Mouse (Mus musculus): ENCODE results near the gene Ucn3. TPM values are rescaled to one million over a fixed set of nuclear protein-coding genes. Genes with fewer than 3 reads are reported as not detected.
A peak's percentile ranks its signal among the peaks of the same experiment; 100 is the strongest.

The Ucn3 gene
- polyA plus RNA-seq (2015; fragmentation: Nextera tagmentation; extraction: Ambion mirVana) = not detected in 2 replicates

GRCm38 (mm10) chr13:3945249-3945648 lies at the start of gene Ucn3:
Gene Ucn3, minus strand, starts transcription at chr13:3945349.
- H3K4me1 ChIP-seq (replicated peaks) = no peaks in the 10 kb centered on the region
- H3K36me3 ChIP-seq (replicated peaks) = no peaks in the 10 kb centered on the region
- no peak within 1 kb of the TSS for H3K27ac ChIP-seq (replicated peaks)
- no peak within 1 kb of the TSS for H3K9ac ChIP-seq
- WGBS (ENCODE audit: insufficient replicate concordance) = 51% methylated on average over 2 of the region's 2 CpGs
- ATAC-seq (ENCODE audit: insufficient read depth) = no peak
- no peaks in the 10 kb centered on the region for H3K27me3 ChIP-seq
- H3K9me3 ChIP-seq (replicated peaks) = no peaks in the 10 kb centered on the region
- H3K4me3 ChIP-seq (replicated peaks) = no peak within 1 kb of the TSS
- no peak within 1 kb of the TSS for H3K4me2 ChIP-seq

DNA sequence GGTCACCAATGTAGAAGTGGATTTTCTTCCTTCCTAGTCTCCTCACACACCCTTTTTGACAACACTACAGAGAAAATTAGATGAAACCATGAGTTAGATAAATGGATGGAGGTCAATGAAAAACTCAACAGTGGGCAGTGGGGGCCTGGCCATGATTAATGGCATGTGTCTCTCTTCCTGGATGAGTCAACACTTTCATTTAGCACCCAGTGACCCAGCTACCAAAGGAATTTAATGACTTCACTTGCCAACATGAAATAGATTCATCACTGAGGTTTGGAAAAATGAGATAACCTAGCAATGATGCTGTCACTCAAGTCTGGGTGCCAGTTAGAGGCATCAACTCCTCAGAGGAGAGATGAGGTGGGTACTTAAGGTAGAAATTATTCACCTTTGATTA lies 46.9 kb upstream of the Ucn3 start:
- Histone ChIP-seq H3K9ac (no peak overlapping the region), H3K4me3 (replicated peaks) (no peak overlapping the region), H3K4me1 (replicated peaks) (no peaks in the 10 kb centered on the region), H3K27me3 (no peaks in the 10 kb centered on the region), H3K4me2 (no peak overlapping the region), H3K36me3 (replicated peaks) (no peaks in the 10 kb centered on the region), H3K9me3 (replicated peaks) (no peaks in the 10 kb centered on the region), H3K27ac (replicated peaks) (no peak overlapping the region)
- ATAC-seq (ENCODE audit: insufficient read depth) = no peak

GRCm38 (mm10) chr13:3968849-3969248 lies 23.7 kb upstream of the Ucn3 start:
- 53% methylated on average over 4 of the region's 4 CpGs for WGBS (ENCODE audit: insufficient replicate concordance)
- Histone ChIP-seq H3K27me3 (no peaks in the 10 kb centered on the region), H3K4me1 (replicated peaks) (no peaks in the 10 kb centered on the region), H3K4me3 (replicated peaks) (no peak overlapping the region), H3K9me3 (replicated peaks) (no peaks in the 10 kb centered on the region), H3K4me2 (no peak overlapping the region), H3K27ac (replicated peaks) (no peak overlapping the region), H3K9ac (no peak overlapping the region), H3K36me3 (replicated peaks) (no peaks in the 10 kb centered on the region)
- ATAC-seq (ENCODE audit: insufficient read depth) = no peak

GRCm38 (mm10) chr13:3951198-3951914 lies 6.2 kb upstream of the Ucn3 start:
- Histone ChIP-seq H3K4me2 (no peak overlapping the region), H3K27me3 (no peaks in the 10 kb centered on the region), H3K4me3 (replicated peaks) (no peak overlapping the region), H3K9me3 (replicated peaks) (no peaks in the 10 kb centered on the region), H3K9ac (no peak overlapping the region), H3K4me1 (replicated peaks) (no peaks in the 10 kb centered on the region), H3K36me3 (replicated peaks) (no peaks in the 10 kb centered on the region), H3K27ac (replicated peaks) (no peak overlapping the region)
- no peak for ATAC-seq (ENCODE audit: insufficient read depth)
- WGBS (ENCODE audit: insufficient replicate concordance) = 59% methylated on average over 6 of the region's 6 CpGs

DNA sequence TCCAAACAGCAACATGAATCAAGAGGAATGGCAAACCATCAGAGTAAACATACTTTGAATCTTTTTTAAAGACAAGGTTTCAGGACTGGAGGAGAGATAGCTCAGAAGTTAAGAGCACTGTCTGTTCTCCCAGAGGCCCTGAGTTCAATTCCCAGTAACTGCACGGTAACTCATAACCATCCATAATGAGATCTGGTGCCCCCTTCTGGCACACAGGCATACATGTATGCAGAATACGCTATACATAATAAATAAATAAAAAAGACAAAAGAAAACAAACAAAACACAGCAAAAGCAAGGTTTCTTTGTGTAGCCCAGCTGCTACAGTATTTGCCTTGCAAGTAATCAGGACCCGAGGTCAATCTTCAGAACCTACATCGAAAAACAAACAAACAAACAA lies 4.3 kb upstream of the Ucn3 start:
- Histone ChIP-seq H3K4me1 (replicated peaks) (no peaks in the 10 kb centered on the region), H3K4me2 (no peak overlapping the region), H3K36me3 (replicated peaks) (no peaks in the 10 kb centered on the region), H3K27me3 (no peaks in the 10 kb centered on the region), H3K4me3 (replicated peaks) (no peak overlapping the region), H3K9me3 (replicated peaks) (no peaks in the 10 kb centered on the region), H3K27ac (replicated peaks) (no peak overlapping the region), H3K9ac (no peak overlapping the region)
- ATAC-seq (ENCODE audit: insufficient read depth) = no peak
- WGBS (ENCODE audit: insufficient replicate concordance) = 66% methylated on average over 4 of the region's 4 CpGs

DNA sequence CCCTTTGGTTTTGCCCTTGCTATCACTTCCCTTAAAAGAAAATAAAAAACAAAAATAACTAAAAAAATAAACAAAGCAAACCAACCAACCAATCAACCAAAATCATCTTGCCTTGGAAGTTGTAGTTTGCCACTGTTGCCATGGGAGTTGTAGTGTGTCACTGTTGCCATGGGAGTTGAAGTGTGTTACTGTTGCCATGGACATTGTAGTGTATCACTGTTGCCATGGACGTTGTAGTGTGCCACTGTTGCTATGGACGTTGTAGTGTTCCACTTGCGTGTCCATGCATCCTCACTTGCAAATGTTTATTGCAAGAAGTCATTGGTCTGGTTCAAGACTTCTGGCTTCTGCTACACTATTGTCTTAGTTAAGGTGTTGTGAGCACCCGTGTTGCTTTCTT lies 2.1 kb upstream of the Ucn3 start:
- no peak for ATAC-seq (ENCODE audit: insufficient read depth)
- Histone ChIP-seq H3K4me3 (replicated peaks) (no peak overlapping the region), H3K9ac (no peak overlapping the region), H3K9me3 (replicated peaks) (no peaks in the 10 kb centered on the region), H3K4me1 (replicated peaks) (no peaks in the 10 kb centered on the region), H3K27ac (replicated peaks) (no peak overlapping the region), H3K27me3 (no peaks in the 10 kb centered on the region), H3K4me2 (no peak overlapping the region), H3K36me3 (replicated peaks) (no peaks in the 10 kb centered on the region)
- 69% methylated on average over 4 of the region's 4 CpGs for WGBS (ENCODE audit: insufficient replicate concordance)

DNA sequence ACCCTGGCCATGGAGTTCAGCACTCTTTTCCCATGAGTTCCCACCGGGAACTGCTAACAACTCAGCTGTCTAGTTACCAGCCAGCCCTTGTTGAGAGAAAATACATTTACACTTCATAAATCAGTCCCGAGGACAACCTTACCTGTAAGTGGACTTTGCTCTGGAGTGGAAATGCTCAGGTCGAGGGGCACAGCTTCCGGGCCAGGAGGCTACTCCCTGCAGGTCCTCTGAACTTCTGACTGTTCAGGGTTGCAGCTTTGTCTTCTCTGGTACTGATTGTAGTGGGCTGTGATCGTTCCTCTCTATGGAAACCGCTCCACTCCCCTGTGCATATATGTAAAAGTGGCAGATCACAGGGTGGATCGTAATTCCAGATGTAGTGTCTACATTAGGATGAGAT lies 450 bp downstream of the Ucn3 start:
- H3K4me2 ChIP-seq = no peak overlapping the region
- WGBS (ENCODE audit: insufficient replicate concordance) = 48% methylated on average over 7 of the region's 7 CpGs
- H3K27me3 ChIP-seq = no peaks in the 10 kb centered on the region
- H3K9me3 ChIP-seq (replicated peaks) = no peaks in the 10 kb centered on the region
- H3K27ac ChIP-seq (replicated peaks) = no peak overlapping the region
- no peaks in the 10 kb centered on the region for H3K36me3 ChIP-seq (replicated peaks)
- H3K4me3 ChIP-seq (replicated peaks) = no peak overlapping the region
- H3K4me1 ChIP-seq (replicated peaks) = no peaks in the 10 kb centered on the region
- no peak overlapping the region for H3K9ac ChIP-seq
- ATAC-seq (ENCODE audit: insufficient read depth) = no peak

- Histone ChIP-seq H3K36me3 (replicated peaks) (no peaks in the 10 kb centered on the region), H3K27ac (replicated peaks) (no peak overlapping the region), H3K4me2 (no peak overlapping the region), H3K4me3 (replicated peaks) (no peak overlapping the region), H3K9me3 (replicated peaks) (no peaks in the 10 kb centered on the region), H3K27me3 (no peaks in the 10 kb centered on the region), H3K4me1 (replicated peaks) (no peaks in the 10 kb centered on the region), H3K9ac (no peak overlapping the region)
- 66% methylated on average over 6 of the region's 6 CpGs for WGBS (ENCODE audit: insufficient replicate concordance)
- no peak for ATAC-seq (ENCODE audit: insufficient read depth)
These were observed 19.1 kb downstream of the Ucn3 start for GRCm38 (mm10) chr13:3926046-3926445.

- no peaks in the 10 kb centered on the region for H3K4me1 ChIP-seq (replicated peaks)
- H3K9ac ChIP-seq = no peak overlapping the region
- no peaks in the 10 kb centered on the region for H3K9me3 ChIP-seq (replicated peaks)
- ATAC-seq (ENCODE audit: insufficient read depth) = no peak
- no peaks in the 10 kb centered on the region for H3K27me3 ChIP-seq
- H3K36me3 ChIP-seq (replicated peaks) = no peaks in the 10 kb centered on the region
- H3K27ac ChIP-seq (replicated peaks) = no peak overlapping the region
- no peak overlapping the region for H3K4me3 ChIP-seq (replicated peaks)
- H3K4me2 ChIP-seq = no peak overlapping the region
- WGBS (ENCODE audit: insufficient replicate concordance) = 61% methylated on average over 6 of the region's 6 CpGs
These were observed 19.5 kb downstream of the Ucn3 start for GRCm38 (mm10) chr13:3925632-3926031.

- WGBS (ENCODE audit: insufficient replicate concordance) = 68% methylated on average over 5 of the region's 5 CpGs
- Histone ChIP-seq H3K4me3 (replicated peaks) (no peak overlapping the region), H3K36me3 (replicated peaks) (no peaks in the 10 kb centered on the region), H3K27ac (replicated peaks) (no peak overlapping the region), H3K9ac (no peak overlapping the region), H3K27me3 (peaks cover 3% of the 10 kb centered on the region; the same call in 1 of the 2 replicates), H3K4me2 (no peak overlapping the region), H3K9me3 (replicated peaks) (no peaks in the 10 kb centered on the region), H3K4me1 (replicated peaks) (no peaks in the 10 kb centered on the region)
- ATAC-seq (ENCODE audit: insufficient read depth) = no peak
These were observed 20.7 kb downstream of the Ucn3 start for GRCm38 (mm10) chr13:3924483-3924882.

DNA sequence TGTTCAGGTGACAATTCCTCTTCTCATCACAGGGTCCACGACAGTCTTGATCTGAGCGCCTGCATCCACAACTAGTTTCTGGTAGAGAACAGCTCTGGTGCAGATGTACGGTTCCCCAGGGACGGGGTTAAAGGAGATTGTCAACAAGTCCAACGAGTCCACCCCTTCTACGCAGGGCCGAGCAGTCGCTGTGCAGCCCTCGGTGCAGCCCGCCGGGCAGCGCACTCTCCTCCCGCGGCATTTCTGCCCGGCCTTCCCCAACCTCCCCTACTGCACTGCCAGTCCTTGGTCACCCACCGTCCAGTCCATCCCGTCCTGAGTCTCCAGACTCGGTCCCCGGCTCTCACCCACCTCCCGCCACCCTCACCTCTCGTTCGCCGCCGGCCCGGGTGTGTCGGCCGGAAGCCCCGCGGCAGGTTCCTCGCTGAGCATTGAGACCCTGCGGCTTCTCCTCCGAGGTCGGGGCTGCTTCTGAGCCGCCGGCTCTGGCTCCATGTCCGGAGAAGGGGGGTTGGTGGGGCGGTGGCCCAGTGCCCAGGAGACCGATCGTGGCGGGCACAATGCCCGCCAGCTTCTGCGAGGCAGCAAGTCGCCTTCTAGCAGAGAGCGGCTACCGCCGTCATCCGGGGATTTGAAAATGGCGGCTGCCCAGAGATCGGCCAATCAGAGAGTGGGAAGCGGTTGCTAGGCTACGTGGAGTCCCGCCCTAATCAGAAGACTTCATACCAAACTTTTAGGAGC lies 27.4 kb downstream of the Ucn3 start, which contains the start of the genes Net1 and Tubal3:
Net1 (minus strand) TSS at position 650 of the 741 bp plus-strand sequence.
Tubal3 (plus strand) TSS at position 704 of the 741 bp plus-strand sequence.
- Histone ChIP-seq H3K9me3 (replicated peaks) (no peaks in the 10 kb centered on the region), H3K4me1 (replicated peaks) (peaks cover 19% of the 10 kb centered on the region), H3K4me3 (replicated peaks) (peak within 1 kb of the TSS; percentile 88), H3K27ac (replicated peaks) (peak within 1 kb of the TSS; percentile 75), H3K27me3 (peaks cover 3% of the 10 kb centered on the region; the same call in 1 of the 2 replicates), H3K36me3 (replicated peaks) (peaks cover 19% of the 10 kb centered on the region), H3K4me2 (peak within 1 kb of the TSS; percentile 63), H3K9ac (peak within 1 kb of the TSS; percentile 94)
- peak; percentile 92 for ATAC-seq (ENCODE audit: insufficient read depth)
- under 1% methylated on average over 52 of the region's 52 CpGs for WGBS (ENCODE audit: insufficient replicate concordance)
